Mouse (Mus musculus) kidney, embryonic 14.5 days (tissue): ENCODE measurements around the gene Slc6a21. TPM values are rescaled to one million over a fixed set of nuclear protein-coding genes. Genes with fewer than 3 reads are reported as not detected.
A peak's percentile ranks its signal among the peaks of the same experiment; 100 is the strongest.

ENCODE experiments used
- ATAC-seq: fragments of 200-750 bp; cut with Nextera tagmentation; 2 replicates; pipeline ENCODE4 v1.8.0; 2017; ENCODE audit warnings: moderate number of reproducible peaks, mild to moderate bottlenecking, moderate TSS enrichment, moderate library complexity; ENCODE audit not compliant: low FRiP score, low TSS enrichment
- H3K27ac ChIP-seq: fragments of 300-500 bp; sonication (generic); 2 replicates; pipeline ENCODE4 v1.5.1; 2014; ENCODE audit warnings: low read depth, mild to moderate bottlenecking, low read length, moderate library complexity, mixed read lengths
- H3K27me3 ChIP-seq: fragments of 300-500 bp; sonication (generic); 2 replicates; pipeline ENCODE4 v1.6.1; 2014; ENCODE audit warnings: mild to moderate bottlenecking, low read length; ENCODE audit not compliant: control insufficient read depth, insufficient read depth
- H3K36me3 ChIP-seq: fragments of 300-500 bp; sonication (generic); 2 replicates; pipeline ENCODE4 v1.6.1; 2014; ENCODE audit warnings: low read length, mixed read lengths; ENCODE audit not compliant: control insufficient read depth, insufficient read depth
- H3K4me1 ChIP-seq: fragments of 300-500 bp; sonication (generic); 2 replicates; pipeline ENCODE4 v1.6.1; 2014; ENCODE audit warnings: low read length, mixed read lengths; ENCODE audit not compliant: control insufficient read depth, insufficient read depth
- H3K4me2 ChIP-seq: fragments of 300-500 bp; sonication (generic); replicated peaks from 2 replicates; pipeline ENCODE4 v1.6.1; 2014; ENCODE audit warnings: low read depth, mild to moderate bottlenecking, low read length
- H3K4me3 ChIP-seq: fragments of 300-500 bp; sonication (generic); 2 replicates; pipeline ENCODE4 v1.5.1; 2014; ENCODE audit warnings: mild to moderate bottlenecking, low read length
- H3K9ac ChIP-seq: fragments of 300-500 bp; sonication (generic); 2 replicates; pipeline ENCODE4 v1.6.1; 2014; ENCODE audit warnings: low read depth, mild to moderate bottlenecking, low read length, moderate library complexity
- H3K9me3 ChIP-seq: fragments of 300-500 bp; sonication (generic); 2 replicates; pipeline ENCODE4 v1.6.1; 2016; ENCODE audit warnings: low read length; ENCODE audit not compliant: control insufficient read depth
- WGBS: fragments of 180-500 bp; shearing (Covaris S2); extraction: QIAGEN DNeasy Blood & Tissue Kit; methylation state at CpG from one replicate; pipeline ENCODE4 v1.1.7; 2014; 5-methylcytosine and 5-hydroxymethylcytosine counted together
- polyA plus RNA-seq: library from polyadenylated mRNA; unstranded; fragments of >200 nt; fragmentation: Nextera tagmentation; extraction: Ambion mirVana; gene quantifications from 2 replicates; pipeline ENCODE4 v1.2.1, GENCODE M21; 2014

Slc6a21 gene
- polyA plus RNA-seq, 1 experiment from 2014 or later = not detected

DNA sequence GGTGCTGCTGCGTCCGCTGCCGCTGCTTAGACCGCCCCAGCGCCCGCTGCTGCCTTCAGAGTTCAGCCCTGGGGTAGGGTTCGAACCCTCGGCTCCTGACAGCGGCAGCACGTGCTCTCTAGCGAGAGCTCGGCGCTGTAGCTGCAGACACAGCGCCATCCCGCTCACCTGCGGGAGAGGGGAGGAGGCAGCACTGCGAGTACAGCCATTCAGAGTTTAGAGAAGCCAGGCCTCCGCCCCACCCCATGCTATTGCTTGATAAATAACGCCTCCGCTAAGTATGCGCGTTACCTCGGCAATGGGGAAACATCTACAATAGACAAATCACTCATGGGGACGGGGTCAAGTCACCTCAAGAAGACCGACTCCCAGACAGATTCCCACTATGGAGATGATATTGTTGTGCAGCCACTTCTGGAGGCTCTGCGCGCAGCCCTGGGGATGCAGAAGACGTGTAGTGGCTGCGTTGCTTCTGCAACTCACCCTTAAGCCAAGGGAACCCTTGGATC is 42.9 kb upstream of the Slc6a21 start:
- Histone ChIP-seq H3K4me2 (peak overlapping the region; percentile 44), H3K27ac (no peak overlapping the region), H3K36me3 (peaks cover 33% of the 10 kb centered on the region), H3K27me3 (peaks cover 2% of the 10 kb centered on the region; the same call in 1 of the 2 replicates), H3K4me3 (no peak overlapping the region), H3K9me3 (no peaks in the 10 kb centered on the region), H3K9ac (peak overlapping the region; percentile 40; the same call in 1 of the 2 replicates), H3K4me1 (peaks cover 11% of the 10 kb centered on the region)
- 8% methylated on average over 29 of the region's 29 CpGs for WGBS
- ATAC-seq = peak; percentile 17; the same call in 1 of the 2 replicates

DNA sequence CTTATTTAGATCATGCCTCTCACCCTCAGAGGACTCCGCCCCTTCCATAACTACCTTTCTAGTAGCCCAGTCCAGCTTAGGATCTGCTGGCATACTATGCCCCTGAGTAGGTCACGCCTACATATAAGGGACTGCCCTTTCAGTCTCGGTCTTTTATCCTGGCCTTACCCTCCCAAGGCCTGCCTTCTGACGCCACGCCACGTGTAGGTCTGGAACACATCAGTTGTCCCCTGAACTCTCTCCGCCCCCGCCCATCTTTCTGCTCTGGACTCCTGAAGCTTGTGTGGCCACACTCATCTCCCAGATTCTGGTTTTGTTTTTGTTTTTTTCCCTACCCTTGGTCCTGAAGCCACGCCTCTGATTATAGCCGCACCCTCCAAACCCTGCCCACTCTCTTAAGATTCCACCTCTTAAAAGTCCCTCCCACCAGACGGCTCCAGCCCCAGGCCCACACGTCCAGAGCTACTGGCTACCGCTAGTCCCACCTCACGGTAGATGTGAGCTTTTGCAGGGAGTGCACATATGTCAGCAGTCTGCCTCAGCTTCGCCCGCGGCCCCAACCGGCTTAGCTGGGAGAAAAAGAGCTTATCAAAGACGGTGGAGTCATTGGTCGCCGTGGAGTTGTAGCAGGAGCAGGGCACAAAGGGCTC is 42.3 kb upstream of the Slc6a21 start:
- no peak overlapping the region for H3K9ac ChIP-seq
- H3K4me1 ChIP-seq = peaks cover 11% of the 10 kb centered on the region
- H3K4me3 ChIP-seq = peak overlapping the region; percentile 1; the same call in 1 of the 2 replicates
- H3K36me3 ChIP-seq = peaks cover 27% of the 10 kb centered on the region
- peak overlapping the region; percentile 44 for H3K4me2 ChIP-seq
- no peaks in the 10 kb centered on the region for H3K9me3 ChIP-seq
- 4% methylated on average over 21 of the region's 21 CpGs for WGBS
- peak overlapping the region; percentile 3; the same call in 1 of the 2 replicates for H3K27ac ChIP-seq
- ATAC-seq = peak; percentile 88
- peaks cover 2% of the 10 kb centered on the region; the same call in 1 of the 2 replicates for H3K27me3 ChIP-seq

DNA sequence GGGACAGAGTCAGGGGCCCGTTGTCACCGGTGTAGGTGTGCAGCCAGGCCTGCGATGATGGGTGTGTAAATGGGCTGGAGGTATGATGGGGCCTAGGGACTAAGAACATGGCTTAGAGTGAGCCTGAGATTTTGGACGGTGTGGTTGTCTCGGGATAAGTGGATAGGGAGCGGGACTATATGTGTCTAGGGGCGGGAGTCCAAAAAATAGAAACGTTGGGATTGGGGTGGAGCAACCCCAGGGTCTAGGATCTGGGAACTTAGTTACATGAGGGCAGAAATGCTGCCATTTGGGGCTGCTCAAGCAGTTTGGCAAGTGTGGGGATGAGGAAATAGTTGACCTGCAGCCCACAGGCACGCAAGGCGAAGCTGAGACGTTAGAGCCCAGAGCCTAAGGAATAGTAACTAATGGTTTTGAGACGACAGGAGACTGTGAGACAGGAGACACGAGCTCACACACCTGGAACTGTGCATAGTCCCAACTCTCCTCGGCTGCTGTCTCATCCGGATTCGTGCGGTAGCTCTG is 41.6 kb upstream of the Slc6a21 start:
- no peak overlapping the region; the same call in 1 of the 2 replicates for H3K27ac ChIP-seq
- peaks cover 27% of the 10 kb centered on the region for H3K36me3 ChIP-seq
- peaks cover 11% of the 10 kb centered on the region for H3K4me1 ChIP-seq
- H3K4me3 ChIP-seq = peak overlapping the region; percentile 1; the same call in 1 of the 2 replicates
- H3K4me2 ChIP-seq = peak overlapping the region; percentile 44
- no peaks in the 10 kb centered on the region for H3K9me3 ChIP-seq
- H3K9ac ChIP-seq = no peak overlapping the region
- ATAC-seq = peak; percentile 5
- H3K27me3 ChIP-seq = peaks cover 2% of the 10 kb centered on the region; the same call in 1 of the 2 replicates
- 34% methylated on average over 17 of the region's 17 CpGs for WGBS

DNA sequence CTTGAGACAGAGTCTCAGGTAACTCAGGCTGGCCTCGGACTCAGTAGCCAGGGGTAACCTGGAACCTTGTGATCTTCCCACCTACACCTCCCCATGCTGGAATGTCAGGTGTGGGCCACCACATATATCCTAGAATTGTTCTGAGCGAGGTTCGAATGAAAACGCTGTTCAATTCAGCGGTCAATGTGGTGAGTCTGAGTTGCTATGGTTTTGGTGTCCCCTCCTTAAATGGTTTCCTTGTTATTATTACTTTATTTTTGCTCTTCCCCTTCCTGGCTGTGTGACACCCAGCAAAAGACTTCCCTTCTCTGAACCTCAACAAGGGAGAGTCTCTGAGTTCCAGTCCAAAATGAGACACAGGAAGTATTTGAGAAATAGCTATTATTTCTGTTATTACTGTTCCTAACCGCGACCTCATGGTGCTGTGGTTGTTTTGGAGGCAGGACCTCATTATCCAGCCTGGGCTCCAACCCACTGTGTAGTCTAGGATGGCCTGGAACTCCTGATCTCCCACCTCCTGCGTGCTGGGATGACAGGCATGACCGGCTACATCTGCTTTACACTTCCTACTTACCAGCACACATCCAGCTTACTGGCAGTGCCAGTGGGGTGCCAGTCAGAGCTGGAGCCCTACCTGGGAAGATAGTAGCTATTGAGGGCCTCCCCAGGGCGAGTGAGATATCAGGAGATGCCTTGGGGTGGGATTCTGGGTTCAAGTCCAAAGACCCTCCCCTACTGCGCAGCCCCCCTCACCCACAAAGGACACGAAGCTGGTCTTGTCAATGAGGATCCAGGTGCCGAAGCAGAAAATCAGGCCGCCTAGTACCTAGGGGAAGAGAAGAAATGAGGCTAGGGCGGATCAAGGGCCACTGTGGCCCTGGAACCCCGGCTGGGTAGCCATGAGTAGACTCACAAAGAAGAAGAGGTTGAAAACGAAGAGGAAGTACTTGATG is 39.3 kb upstream of the Slc6a21 start:
- Histone ChIP-seq H3K36me3 (peaks cover 5% of the 10 kb centered on the region), H3K9me3 (no peaks in the 10 kb centered on the region), H3K9ac (no peak overlapping the region), H3K4me1 (peaks cover 11% of the 10 kb centered on the region), H3K4me3 (no peak overlapping the region), H3K27ac (no peak overlapping the region), H3K27me3 (peaks cover 2% of the 10 kb centered on the region; the same call in 1 of the 2 replicates), H3K4me2 (no peak overlapping the region)
- WGBS = 76% methylated on average over 17 of the region's 17 CpGs
- ATAC-seq = no peak

DNA sequence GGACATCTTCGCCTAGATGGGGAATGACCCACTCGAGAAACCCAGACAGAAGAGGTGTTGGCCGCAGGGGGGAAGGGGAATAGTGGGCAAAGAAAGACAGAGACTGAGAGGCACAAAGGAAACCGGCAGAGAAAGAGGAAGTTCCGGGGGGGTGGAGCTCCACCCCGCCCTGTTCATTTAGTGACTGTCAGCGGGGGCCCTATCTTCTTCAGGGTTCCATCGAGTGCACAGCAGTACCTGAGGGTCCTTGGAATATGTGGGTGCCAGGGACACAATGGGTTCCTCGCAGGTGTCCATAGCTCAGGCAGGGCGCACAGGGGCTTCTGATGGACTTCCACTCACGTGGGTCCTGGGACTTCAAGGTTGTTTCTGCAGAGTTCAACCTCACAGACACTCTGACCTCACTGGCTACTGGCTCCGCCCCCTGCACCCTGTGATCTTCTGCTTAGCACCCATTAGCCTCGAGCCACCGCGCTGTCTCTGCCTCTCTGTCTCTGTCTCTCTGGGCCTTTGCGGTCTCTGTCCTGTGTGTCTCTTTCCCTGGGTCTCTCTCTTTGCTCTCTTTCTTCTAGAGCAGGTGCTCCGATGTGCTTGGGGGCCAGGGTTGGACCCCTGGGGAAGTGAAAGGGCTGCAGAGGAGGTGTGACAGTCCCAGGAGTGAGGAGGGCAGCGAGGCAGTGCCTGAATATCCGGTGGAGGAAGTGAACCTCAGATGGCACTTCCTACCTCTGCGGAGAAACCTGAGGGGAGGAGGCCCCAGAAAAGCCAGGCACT is 38.4 kb upstream of the Slc6a21 start, which contains the start of gene Cd37:
Cd37 (minus strand) TSS at position 393 of the 774 bp plus-strand sequence.
- Histone ChIP-seq H3K9ac (no peak within 1 kb of the TSS), H3K27ac (no peak within 1 kb of the TSS), H3K4me2 (no peak within 1 kb of the TSS), H3K4me3 (no peak within 1 kb of the TSS), H3K36me3 (no peaks in the 10 kb centered on the region; the same call in 1 of the 2 replicates), H3K9me3 (no peaks in the 10 kb centered on the region), H3K27me3 (peaks cover 2% of the 10 kb centered on the region; the same call in 1 of the 2 replicates), H3K4me1 (peaks cover 7% of the 10 kb centered on the region)
- no peak for ATAC-seq
- 38% methylated on average over 20 of the region's 20 CpGs for WGBS

DNA sequence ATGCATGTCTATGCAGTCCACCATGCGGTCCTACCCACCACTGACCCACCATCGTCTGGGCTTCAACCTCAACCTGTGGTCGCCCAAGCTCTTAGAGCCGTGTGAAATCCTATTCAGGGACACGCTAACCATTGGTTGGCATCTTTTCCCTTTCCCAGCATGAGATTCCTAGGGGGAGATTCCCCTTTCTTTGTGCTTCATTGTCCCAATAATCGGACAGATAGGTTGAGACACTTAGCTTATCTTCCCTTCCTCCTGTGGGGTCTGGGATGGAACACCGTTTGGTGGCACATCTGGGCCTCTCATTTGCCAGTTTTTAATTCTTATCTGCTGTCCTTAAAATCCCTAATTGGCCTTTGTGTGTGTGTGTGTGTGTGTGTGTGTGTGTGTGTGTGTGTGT is 37.2 kb upstream of the Slc6a21 start:
- Histone ChIP-seq H3K27ac (no peak overlapping the region), H3K9me3 (no peaks in the 10 kb centered on the region), H3K36me3 (no peaks in the 10 kb centered on the region), H3K27me3 (peaks cover 2% of the 10 kb centered on the region; the same call in 1 of the 2 replicates), H3K9ac (no peak overlapping the region), H3K4me3 (no peak overlapping the region), H3K4me2 (no peak overlapping the region), H3K4me1 (no peaks in the 10 kb centered on the region)
- ATAC-seq = no peak
- WGBS = 86% methylated on average over 7 of the region's 7 CpGs

DNA sequence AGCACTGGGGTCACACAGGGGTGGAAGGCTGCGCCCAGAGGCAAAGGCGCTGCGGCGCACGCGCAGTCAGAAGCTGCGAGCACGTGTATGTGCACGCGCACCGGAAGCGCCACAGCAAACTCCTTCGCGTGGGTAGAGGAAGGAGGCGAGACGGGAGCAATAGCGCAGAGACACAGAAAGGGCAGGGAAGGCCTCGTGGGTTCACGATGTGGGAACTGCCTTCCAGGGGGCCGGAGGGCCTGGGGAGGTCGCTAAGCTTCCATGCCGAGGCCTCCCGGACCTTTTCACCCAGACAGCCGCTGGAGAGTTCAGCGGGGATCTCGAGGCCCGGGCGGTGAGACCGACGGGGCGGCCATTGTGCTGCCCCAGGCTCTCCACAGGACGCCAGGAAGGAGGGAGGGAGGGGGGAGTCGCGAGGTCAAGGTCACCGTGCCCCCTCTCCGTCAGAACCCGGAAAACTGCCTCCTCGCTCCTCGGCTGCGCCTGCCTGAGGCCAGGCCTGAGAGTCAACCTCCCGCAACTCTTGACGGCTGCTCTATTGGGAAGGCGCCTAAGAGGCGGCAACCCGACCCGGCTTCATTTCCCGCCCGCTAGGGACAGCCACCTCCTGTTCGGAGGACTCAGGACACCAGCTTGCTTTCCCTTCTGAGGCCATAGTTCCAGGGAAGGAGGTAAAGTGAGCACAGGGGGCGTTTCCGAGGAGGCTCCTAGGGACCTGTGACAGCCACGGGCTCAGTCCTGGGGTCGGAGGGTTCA is 36.5 kb upstream of the Slc6a21 start, which contains the start of gene Slc6a16:
Slc6a16 (plus strand) TSS at position 453 of the 756 bp plus-strand sequence.
- H3K27ac ChIP-seq = no peak within 1 kb of the TSS
- H3K36me3 ChIP-seq = no peaks in the 10 kb centered on the region
- no peaks in the 10 kb centered on the region for H3K9me3 ChIP-seq
- H3K4me2 ChIP-seq = peak within 1 kb of the TSS; percentile 38
- peak within 1 kb of the TSS; percentile 42; the same call in 1 of the 2 replicates for H3K9ac ChIP-seq
- peak; percentile 51 for ATAC-seq
- H3K4me3 ChIP-seq = peak within 1 kb of the TSS; percentile 9; the same call in 1 of the 2 replicates
- peaks cover 2% of the 10 kb centered on the region; the same call in 1 of the 2 replicates for H3K27me3 ChIP-seq
- no peaks in the 10 kb centered on the region for H3K4me1 ChIP-seq
- WGBS = 11% methylated on average over 51 of the region's 53 CpGs
